Mouse (Mus musculus) G1E-ER4 (cell line): ENCODE data around the gene Crisp2. TPM values are rescaled to one million over a fixed set of nuclear protein-coding genes. Genes with fewer than 3 reads are reported as not detected.

Experiments used
- GATA1 ChIP-seq: IDR thresholded peaks from one replicate; pipeline ENCODE4 v1.8.0; 2012; ENCODE audit warnings: low read length, inconsistent platforms
- polyA plus RNA-seq: library from polyadenylated mRNA; stranded (reverse); fragments of >175 nt; gene quantifications from 2 replicates; pipeline ENCODE4 v1.2.3, GENCODE M21; 2012

Gene Crisp2
- 0.03 TPM in 1 of 2 replicates, not detected in the other for polyA plus RNA-seq

DNA sequence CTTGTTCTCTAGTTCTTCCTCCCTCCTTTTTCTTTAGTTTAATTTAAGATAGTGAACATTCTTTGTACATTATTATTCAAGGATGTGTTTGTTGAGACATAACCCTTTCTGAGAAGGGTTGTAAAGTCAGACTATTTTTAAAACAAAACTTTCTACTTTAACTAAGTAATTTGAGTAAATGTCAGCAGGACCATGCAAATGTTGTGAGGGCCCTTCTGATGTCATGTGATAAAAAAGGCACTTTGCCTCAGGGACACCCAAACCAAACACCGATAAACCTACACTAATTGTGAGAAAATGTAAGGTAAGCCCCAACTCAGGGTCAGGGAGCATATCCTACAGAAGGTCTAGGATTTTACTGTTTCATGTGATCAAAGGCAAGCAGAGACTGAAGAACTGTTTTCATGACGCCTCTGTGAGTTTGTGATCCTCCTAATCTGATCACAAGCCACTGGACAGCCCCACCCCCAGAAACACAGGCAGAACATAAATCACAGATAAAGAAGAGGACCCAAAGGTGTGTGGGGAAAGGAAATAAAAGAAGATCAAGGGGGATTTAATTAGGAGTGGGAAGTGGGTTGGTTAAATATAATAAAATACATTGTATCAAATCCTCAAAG is at the start of gene Crisp2:
TSS of gene Crisp2 (minus strand) at position 51 of the 620 bp plus-strand sequence.
- no peak for TF ChIP-seq GATA1

DNA sequence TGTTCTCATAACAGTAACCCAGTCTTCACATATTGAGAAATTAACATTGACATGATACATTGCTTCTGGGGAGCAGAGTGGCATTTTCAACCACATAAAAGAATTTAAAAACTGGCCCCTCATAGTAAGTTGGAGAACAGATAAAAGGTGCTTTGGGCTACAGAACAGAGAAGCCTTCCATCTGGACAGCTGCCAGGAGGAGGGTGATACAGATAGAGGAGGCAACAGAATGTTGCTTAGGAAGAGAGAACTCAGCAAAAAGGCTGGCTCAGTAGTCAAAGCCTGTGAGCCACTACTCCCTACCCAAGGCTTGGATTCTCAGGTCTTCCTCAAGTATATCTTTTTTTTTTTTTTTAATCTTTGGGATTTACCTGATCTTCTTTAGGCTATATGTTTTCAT is 48.3 kb upstream of the Crisp2 start:
- TF ChIP-seq GATA1, result no peak

DNA sequence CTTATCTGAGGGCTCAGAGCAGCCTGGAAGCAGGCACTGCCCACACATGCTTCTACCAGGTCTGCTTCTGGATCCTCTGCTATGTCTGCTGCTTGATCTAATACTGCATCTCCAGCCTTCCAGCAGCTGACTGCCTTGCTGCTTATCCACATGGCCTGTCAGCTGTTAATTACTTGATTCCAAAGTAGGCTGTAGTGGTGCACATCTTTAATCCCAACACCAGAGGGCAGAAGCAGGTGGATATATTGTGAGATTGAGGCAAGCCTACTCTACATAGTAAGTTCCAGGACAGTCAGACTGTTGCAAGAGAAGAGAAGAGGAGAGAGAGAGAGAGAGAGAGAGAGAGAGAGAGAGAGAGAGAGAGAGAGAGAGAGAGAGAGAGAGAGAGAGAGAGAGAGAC is 30.5 kb upstream of the Crisp2 start:
- TF ChIP-seq GATA1, result no peak

DNA sequence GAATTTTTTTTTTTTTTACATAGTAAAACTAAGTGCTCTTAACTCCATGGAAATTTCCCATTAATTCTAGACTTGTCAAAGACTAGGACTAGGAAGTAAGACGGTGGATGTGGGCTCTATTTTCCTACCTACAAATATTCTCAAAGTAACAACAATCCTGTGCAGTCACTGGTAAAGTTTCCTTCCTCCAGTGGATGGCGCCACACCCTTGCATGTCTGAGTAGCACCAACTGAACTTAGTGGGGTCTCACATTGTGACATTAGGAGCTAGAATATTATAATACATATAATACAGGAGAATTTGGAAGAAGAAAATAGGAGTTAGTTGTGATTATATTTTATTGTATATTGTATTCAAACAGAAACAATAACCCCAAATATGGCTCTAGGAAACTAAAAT is 25.1 kb upstream of the Crisp2 start:
- TF ChIP-seq GATA1, result no peak

DNA sequence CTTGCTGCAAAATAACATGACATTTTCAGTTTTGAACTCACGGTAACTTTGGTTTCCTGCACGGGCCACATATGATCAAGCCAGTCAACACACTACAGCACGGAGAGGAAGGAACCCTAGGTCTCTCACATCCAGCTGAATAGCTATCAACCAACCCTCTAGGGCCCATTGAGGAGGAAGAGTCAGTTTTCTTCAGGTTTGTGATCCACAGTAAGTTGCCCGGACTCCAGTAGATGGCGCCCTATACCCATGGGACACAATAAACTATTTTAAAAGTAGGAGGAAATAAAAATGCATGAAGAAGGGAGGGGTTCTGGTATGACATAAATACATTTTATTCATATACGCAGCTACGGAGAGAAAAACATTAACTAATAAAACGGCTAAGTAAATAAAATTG is 17.7 kb upstream of the Crisp2 start:
- no peak for TF ChIP-seq GATA1

DNA sequence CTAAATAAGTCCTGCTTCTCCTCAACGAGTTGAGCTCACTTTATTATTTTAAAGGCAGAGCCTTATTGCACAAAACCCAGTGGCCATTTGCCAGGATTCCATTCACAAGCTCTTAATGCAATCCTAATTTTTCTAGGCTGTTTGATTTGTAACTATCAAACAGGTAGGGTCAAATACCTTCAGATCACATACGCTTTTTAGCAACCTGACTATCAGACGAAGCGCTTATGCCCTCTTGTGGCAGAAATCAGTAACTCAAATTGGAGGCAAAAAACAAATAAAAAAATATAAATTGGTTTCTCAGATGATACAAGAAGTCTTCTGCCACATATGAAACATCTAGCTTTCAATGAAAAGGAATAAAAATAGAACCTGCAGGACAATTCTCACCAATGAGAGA is 17.0 kb upstream of the Crisp2 start:
- TF ChIP-seq GATA1, result no peak

DNA sequence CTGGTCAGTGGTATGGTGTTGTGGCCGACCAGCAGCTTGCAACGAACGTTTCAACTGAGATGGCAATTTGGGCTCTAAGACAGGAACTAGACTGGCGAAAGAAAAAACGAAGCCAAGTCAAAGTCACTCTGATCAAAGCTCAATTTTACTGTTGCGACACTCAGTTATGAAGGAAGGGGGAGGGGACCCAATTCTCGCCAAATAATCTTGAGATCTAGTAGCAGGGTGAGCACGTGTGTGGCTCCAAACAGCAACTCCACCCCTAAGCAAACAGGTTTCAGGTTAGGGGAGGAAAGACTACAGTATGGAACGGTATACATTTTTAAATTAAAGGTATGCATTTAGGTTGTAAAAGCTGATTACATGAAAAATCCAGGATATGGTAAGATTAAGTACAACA is 14.7 kb upstream of the Crisp2 start:
- TF ChIP-seq GATA1, result no peak

DNA sequence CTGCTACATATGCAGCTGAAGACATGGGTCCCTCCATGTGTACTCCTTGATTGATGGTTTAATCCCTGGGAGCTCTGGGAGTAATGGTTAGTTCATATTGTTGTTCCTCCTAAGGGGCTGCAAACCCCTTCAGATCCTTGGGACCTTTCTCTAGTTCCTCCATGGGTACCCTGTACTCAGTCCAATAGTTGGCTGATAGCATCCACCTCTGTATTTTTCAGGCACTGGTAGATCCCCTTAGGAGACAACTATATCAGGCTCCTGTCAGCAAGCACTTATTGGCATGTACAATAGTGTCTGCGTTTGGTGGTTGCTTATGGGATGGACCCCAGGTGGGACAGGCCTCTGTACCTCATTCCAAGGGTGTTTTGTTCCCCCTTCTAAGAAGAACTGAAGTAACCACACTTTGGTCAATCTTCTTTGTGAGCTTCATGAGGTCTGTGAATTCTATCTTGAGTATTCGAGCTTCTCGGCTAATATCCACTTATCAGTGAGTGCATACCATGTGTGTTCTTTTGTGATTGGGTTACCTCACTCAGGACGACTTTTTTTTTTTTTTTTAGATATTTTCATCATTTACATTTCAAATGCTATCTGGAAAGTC is 10.6 kb upstream of the Crisp2 start:
- TF ChIP-seq GATA1, result no peak

DNA sequence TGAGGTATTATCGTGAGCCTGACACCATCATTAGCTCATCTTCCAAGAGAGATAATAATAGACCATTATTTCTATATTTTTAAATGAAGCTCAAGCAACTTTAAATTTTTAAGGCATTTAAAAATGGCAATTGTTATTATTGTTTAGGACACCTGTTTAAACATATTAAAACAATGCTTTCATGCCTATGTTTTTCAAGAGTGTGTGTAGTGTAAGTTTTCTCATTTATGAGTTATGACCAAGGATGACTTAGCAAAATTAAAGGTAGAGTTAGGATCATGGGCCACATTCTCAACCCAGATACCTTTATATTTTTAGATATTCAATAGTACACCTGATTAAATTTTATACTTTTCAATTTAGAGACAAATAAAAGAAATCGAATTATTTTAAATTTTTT is 5.5 kb upstream of the Crisp2 start:
- no peak for TF ChIP-seq GATA1

DNA sequence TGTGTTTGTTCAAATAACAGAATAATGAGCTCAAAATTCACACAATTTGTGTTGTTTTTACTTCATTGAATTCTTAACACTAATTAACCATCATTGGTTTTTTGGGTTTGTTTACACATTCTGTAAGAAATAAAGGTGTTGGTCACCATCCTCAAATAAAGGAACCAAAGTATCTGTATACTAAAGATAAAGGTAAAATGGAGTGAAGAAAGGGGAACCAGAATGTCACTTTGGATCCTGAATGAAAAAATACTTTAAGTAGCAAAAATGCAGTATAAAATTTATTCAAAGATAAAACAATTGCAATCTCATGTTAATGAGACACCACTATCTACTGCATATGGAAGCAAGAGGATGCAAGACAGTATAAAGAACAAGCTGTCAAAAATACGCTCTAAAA is 4.8 kb upstream of the Crisp2 start:
- TF ChIP-seq GATA1, result no peak

DNA sequence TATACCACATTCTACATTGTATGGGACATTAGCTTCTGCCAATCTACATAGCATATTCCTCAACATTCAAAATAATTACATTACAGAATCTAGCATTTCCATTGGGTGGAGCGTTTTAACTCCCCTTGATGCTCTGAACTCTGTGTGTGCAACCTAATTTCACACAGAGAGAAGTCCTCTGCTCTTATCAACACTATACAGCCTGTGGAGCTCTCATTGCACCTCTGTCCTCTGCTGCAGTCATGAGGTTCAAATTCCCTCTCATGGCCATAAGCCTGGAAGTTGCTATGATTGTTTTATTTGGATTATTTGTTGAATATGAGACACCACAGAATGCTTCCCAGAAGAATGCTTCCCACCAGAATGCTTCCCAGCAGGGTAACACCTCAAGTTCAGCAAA is 4.1 kb upstream of the Crisp2 start, which contains the start of gene Rhag:
TSS of gene Rhag (plus strand) at position 193 of the 400 bp plus-strand sequence.
- TF ChIP-seq GATA1, result no peak

DNA sequence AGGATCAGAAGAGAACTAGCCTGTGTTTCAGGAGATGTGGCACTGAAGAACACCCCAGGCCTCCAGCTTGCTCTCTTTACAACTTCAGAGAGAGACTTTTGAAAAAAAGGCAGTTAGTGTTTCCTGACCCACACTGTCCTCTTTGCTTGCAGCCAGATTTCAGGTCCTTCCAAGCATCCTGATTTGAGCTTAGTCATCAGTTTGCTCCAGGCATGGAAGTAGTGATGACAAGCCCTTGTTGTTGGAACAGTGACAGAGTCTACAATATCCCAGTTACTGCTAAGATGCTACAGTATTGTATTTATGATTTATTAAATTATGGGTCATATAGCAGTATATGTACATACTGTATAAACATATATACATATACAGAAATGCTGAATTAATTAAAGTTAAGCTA is 1.3 kb upstream of the Crisp2 start:
- TF ChIP-seq GATA1, result no peak

DNA sequence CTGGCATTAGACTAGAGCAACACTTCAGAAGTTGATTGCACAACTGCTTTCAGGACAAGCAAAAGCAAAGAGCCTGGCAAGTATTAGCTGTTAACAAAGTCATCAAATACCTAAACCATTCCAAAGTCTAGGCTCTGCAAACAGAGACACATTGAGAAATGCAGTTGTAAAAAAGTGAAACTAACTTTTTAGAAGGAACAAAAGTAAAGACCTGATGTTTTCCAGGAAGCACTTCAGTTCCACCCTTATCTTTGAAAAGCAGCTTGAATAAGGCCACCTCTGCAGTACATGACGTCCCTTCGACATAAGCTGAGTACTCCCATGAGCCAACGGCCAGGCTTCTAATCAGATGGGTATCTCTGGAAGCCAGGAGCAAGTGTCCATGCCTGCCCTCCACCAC is 253 bp downstream of the Crisp2 start:
- peak; percentile 54 for TF ChIP-seq GATA1

DNA sequence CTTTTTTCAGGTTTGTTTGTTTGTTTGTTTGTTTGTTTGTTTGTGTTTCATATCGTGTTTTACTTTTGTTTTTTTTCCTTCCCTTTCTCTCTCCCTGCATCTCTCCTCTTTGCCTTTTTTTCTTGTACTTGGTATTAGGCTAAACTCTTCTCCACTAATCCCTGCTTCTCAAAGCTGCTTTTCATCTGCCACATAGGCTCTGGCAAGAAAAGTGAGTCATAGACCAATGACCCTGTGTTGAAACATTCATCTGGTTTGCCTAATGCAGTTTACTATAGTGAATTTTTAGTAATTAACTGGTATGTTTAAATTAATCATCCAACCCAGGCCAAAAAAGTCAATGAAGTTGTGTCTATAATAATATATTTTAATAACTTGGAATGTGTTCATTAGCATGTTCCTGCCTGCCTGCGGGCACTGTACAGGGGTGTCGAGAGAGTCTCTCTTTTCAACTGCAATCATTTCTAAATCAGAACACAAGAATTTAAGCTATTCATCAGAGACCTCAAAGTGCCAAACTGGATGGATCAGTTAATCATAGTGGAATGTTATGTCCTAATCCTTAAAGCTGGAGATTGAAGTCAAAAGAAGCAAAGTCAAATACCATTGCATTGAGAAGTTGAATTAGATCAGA is 4.0 kb downstream of the Crisp2 start:
- TF ChIP-seq GATA1, result no peak

DNA sequence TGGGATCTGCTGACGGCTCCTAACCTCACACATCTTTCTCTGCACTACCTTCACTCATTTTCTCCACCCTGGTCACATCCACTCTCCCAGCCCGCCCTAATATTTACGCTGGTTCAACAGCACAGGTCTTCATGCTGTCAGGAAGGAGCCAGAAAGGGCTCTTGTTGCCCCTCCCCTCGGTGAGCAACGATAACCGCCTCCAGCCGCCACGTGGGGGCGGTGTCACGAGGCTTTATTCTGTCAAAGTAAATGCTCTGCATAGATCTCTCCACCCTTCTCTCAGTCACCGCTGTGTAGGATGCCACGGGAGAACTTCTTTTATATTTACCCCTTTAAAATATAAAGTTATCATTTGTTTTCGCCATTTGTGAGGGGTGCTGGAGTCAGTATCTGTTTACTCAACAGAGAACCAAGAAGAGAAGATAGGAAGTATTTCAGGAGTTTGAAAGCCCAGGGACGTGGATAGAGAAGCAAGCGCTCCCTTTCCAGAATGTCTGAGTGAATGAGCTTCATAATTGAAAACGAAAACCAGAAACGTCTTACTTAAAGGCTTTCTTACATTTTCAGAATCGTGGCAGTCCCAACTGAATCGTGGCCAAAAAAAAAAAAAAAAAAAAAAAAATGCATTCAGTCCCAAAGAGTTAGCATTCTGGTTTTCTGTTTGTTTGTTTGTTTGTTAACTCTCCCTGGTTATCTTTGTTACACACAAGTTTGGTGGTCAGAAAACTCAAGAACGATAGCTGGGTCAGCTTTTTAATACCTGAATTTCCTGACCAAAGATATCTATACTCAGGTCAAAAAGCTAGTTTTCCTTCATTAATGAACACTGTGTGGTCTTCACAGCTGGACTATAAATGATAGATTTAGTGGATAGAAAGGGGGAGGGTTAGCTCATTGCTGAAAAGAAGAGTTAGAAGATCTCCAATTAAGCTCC is 12.6 kb downstream of the Crisp2 start:
- no peak for TF ChIP-seq GATA1

DNA sequence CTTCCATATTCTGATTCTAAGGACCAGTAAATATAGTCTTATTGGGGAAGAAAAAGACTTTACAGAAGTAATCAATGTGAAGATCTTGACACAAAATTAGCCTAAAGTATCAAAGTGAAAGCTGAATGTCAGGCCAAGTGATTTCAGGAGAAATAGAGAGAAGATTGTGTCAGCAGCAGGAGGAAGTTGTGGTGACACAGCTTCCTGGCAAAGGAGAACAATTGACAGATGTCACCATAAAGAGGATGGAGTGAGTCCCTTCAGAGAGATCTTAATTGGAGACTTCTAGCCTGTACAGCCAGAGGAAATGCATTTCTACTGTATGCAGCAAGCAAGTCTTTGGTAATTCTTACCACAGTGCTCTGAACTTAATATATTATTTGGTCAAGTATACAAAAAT is 16.9 kb downstream of the Crisp2 start:
- TF ChIP-seq GATA1, result no peak
